In the genomic region with DNA sequence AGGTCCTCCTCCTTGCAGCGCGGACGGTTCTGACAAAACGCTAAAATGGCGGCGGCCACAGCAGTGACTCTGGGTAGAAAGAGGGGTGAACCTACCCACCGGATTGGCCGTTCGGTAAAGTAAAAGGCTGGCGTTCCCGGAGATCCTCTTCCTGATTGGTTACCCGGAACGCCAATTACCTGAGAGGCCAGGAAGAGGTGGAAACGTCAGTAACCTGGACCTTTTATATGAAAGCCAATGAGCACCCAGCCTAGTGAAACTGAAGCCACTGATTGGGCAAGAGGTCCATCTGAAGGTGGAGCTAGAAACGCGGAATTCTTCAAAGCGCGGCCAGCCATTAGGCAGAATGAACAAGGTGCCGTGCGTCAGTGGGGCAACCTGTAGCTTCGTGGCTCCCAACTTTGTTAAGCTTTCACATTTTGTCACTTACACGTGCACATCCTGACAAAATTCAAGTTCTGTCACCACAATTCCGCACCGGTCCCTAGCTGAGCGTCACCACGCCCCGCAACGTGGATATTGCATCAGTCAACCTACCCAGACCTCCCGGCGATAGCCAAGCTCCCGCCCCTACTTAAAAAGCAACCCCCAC, we compare ENCODE assay signal across 7 mouse cellular contexts. TPM values are rescaled to one million over a fixed set of nuclear protein-coding genes. Genes with fewer than 3 reads are reported as not detected.
DNase-seq lines count a peak whose midpoint lies in the region; ATAC-seq lines count a peak whose summit lies in the region.

Rbm4 (minus strand) TSS at position 71 of the 592 bp plus-strand sequence.

- no peaks in the 10 kb centered on the region; the same call in 1 of the 2 replicates for H3K36me3 ChIP-seq in embryonic facial prominence, embryonic 11.5 days (replicated peaks; ENCODE audit: control insufficient read depth, insufficient read depth, low read depth, low read length)
- H3K36me3 ChIP-seq in limb, embryonic 10.5 days, result peaks cover 67% of the 10 kb centered on the region
- H3K36me3 ChIP-seq in midbrain, embryonic 13.5 days, result peaks cover 35% of the 10 kb centered on the region

- no peaks in the 10 kb centered on the region for H3K27me3 ChIP-seq in embryonic facial prominence, embryonic 11.5 days (ENCODE audit: control insufficient read depth, insufficient read depth, low read length)
- H3K27me3 ChIP-seq in limb, embryonic 10.5 days (ENCODE audit: low read depth, poor library complexity, severe bottlenecking), result no peaks in the 10 kb centered on the region
- H3K27me3 ChIP-seq in midbrain, embryonic 13.5 days, result no peaks in the 10 kb centered on the region

- H3K4me2 ChIP-seq in embryonic facial prominence, embryonic 11.5 days (ENCODE audit: low read depth, low read length), result peak within 1 kb of the TSS; percentile 65
- peak within 1 kb of the TSS; percentile 73 for H3K4me2 ChIP-seq in midbrain, embryonic 13.5 days (replicated peaks)

- no peaks in the 10 kb centered on the region for H3K9me3 ChIP-seq in embryonic facial prominence, embryonic 11.5 days (replicated peaks; ENCODE audit: control insufficient read depth, low read length)
- no peaks in the 10 kb centered on the region for H3K9me3 ChIP-seq in limb, embryonic 10.5 days (replicated peaks)
- no peaks in the 10 kb centered on the region for H3K9me3 ChIP-seq in midbrain, embryonic 13.5 days

- H3K4me1 ChIP-seq in embryonic facial prominence, embryonic 11.5 days (ENCODE audit: control insufficient read depth, insufficient read depth, low read length), result no peaks in the 10 kb centered on the region
- H3K4me1 ChIP-seq in limb, embryonic 10.5 days, result peaks cover 34% of the 10 kb centered on the region
- H3K4me1 ChIP-seq in midbrain, embryonic 13.5 days (replicated peaks), result peaks cover 49% of the 10 kb centered on the region

- H3K9ac ChIP-seq in embryonic facial prominence, embryonic 11.5 days (replicated peaks; ENCODE audit: low read length), result peak within 1 kb of the TSS; percentile 72
- peak within 1 kb of the TSS; percentile 85 for H3K9ac ChIP-seq in midbrain, embryonic 13.5 days (replicated peaks)

- 0 out of 2 replicates have a peak within 1 kb of the TSS, but pooled peaks have one; percentile 32 for H3K27ac ChIP-seq in embryonic facial prominence, embryonic 11.5 days (replicated peaks; ENCODE audit: low read depth, low read length)
- H3K27ac ChIP-seq in limb, embryonic 10.5 days, result peak within 1 kb of the TSS; percentile 89
- H3K27ac ChIP-seq in midbrain, embryonic 13.5 days, result peak within 1 kb of the TSS; percentile 77

- H3K4me3 ChIP-seq in embryonic facial prominence, embryonic 11.5 days (ENCODE audit: low read depth, low read length), result peak within 1 kb of the TSS; percentile 68
- peak within 1 kb of the TSS; percentile 76 for H3K4me3 ChIP-seq in limb, embryonic 10.5 days
- H3K4me3 ChIP-seq in midbrain, embryonic 13.5 days (replicated peaks), result peak within 1 kb of the TSS; percentile 81

- under 1% methylated on average over 31 of the region's 31 CpGs for WGBS in embryonic facial prominence, embryonic 11.5 days
- under 1% methylated on average over 31 of the region's 31 CpGs for whole genome bisulfite sequencing in limb, embryonic 10.5 days
- WGBS in midbrain, embryonic 13.5 days, result under 1% methylated on average over 31 of the region's 31 CpGs

- peak; percentile 97 for ATAC-seq in embryonic facial prominence, embryonic 11.5 days (replicated peaks; ENCODE audit: insufficient number of reproducible peaks, low FRiP score, low TSS enrichment, low read depth)
- peak; percentile 96 for ATAC-seq in granulocyte monocyte progenitor cell, adult 5-6 weeks (replicated peaks; ENCODE audit: poor library complexity, severe bottlenecking)
- ATAC-seq in midbrain, embryonic 13.5 days, result peak; percentile 99

- peak; percentile 98 for DNase-seq in adrenal gland, postnatal 14 days
- peak; percentile 98 for DNase-seq in embryonic facial prominence, embryonic 11.5 days (ENCODE audit: low spot score)
- peak; percentile 99 for DNase-seq in kidney, adult 11 months
- peak; percentile 91 for DNase-seq in limb, embryonic 10.5 days (ENCODE audit: low spot score)
- DNase-seq in spleen, adult 12 weeks (ENCODE audit: low spot score), result peak; percentile 92

RNA-seq across cellular contexts. Expression of gene Rbm4, which starts in this region (rescaled TPM):
- total RNA-seq in adrenal gland, postnatal 14 days (2021), result 57.2 and 60.3 TPM in 2 replicates
- polyA plus RNA-seq in embryonic facial prominence, embryonic 11.5 days (2014; fragmentation: Nextera tagmentation; extraction: Ambion mirVana), result 92.9 and 109 TPM in 2 replicates
- total RNA-seq in granulocyte monocyte progenitor cell, adult 5-6 weeks (2014; fragmentation: Nextera tagmentation), result 42.0 and 44.5 TPM in 2 replicates
- 63.5 and 69.9 TPM in 2 replicates for total RNA-seq in granulocyte monocyte progenitor cell, adult 5-6 weeks (2017)
- polyA plus RNA-seq in limb, embryonic 10.5 days (2016; fragmentation: Nextera tagmentation; extraction: Ambion mirVana), result 91.5 and 108 TPM in 2 replicates
- polyA plus RNA-seq in midbrain, embryonic 13.5 days (2015; fragmentation: Nextera tagmentation; extraction: Ambion mirVana), result 117 and 126 TPM in 2 replicates

Comparison
In these comparisons a context has a peak if more than half of its experiments do, and no peak if none do; other contexts are left out.
1. Peak in every context shown above with its lines: DNase-seq, ATAC-seq, H3K4me3 ChIP-seq and H3K27ac ChIP-seq.
2. H3K27ac ChIP-seq: peak in every context shown above with its lines; median percentile 89 in limb, embryonic 10.5 days; 77 in midbrain, embryonic 13.5 days; 32 in embryonic facial prominence, embryonic 11.5 days.